Comparison of ENCODE assay signal across 9 mouse cellular contexts in genomic region chr6:140733641-140733986, GRCm38 (mm10). TPM values are rescaled to one million over a fixed set of nuclear protein-coding genes. Genes with fewer than 3 reads are reported as not detected.
DNase-seq lines count a peak whose midpoint lies in the region; ATAC-seq and TF ChIP-seq lines count a peak whose summit lies in the region.
"Had no signal": no experiment of that assay in that cellular context is flagged by ENCODE, and none has a peak within 500 bp of the region (broad histone marks: within the 10 kb centered on the region; RNA-seq: fewer than 3 reads in every experiment).

No protein-coding gene starts in this region.

- no peak overlapping the region for H3K27ac ChIP-seq in left cerebral cortex, adult 2 months
- no peak overlapping the region for H3K27ac ChIP-seq in embryonic facial prominence, embryonic 13.5 days
- no peak overlapping the region for H3K27ac ChIP-seq in limb, embryonic 13.5 days
- no peak overlapping the region for H3K27ac ChIP-seq in olfactory bulb, adult 2 months (ENCODE audit: insufficient read depth, low read depth, low read length)

- H3K9me3 ChIP-seq in embryonic facial prominence, embryonic 13.5 days, result no peaks in the 10 kb centered on the region
- 0 out of 2 replicates have a peak, but pooled peaks cover 5% of the 10 kb centered on the region for H3K9me3 ChIP-seq in limb, embryonic 13.5 days

- intact Hi-C loops in left cerebral cortex, adult 2 months (cut with DNase I), result no loop called here
- intact Hi-C loops in heart, postnatal 10 days (cut with DNase I), result no loop called here

- peak overlapping the region; percentile 47; the same call in 1 of the 2 replicates for H3K9ac ChIP-seq in embryonic facial prominence, embryonic 13.5 days
- peak overlapping the region; percentile 51; the same call in 1 of the 2 replicates for H3K9ac ChIP-seq in limb, embryonic 13.5 days

- 6% methylated on average over 15 of the region's 15 CpGs for WGBS in embryonic facial prominence, embryonic 13.5 days
- 12% methylated on average over 15 of the region's 15 CpGs for WGBS in limb, embryonic 13.5 days
- WGBS in olfactory bulb, adult 2 months, result 4% methylated on average over 15 of the region's 15 CpGs

- no peak for TF ChIP-seq CTCF in left cerebral cortex, adult 2 months (IDR thresholded peaks at IDR 0.05)
- TF ChIP-seq CTCF in olfactory bulb, adult 2 months (IDR thresholded peaks at IDR 0.05; ENCODE audit: insufficient read depth, low read depth, low read length), result no peak

- H3K4me1 ChIP-seq in embryonic facial prominence, embryonic 13.5 days, result no peaks in the 10 kb centered on the region
- H3K4me1 ChIP-seq in limb, embryonic 13.5 days, result 0 out of 2 replicates have a peak, but pooled peaks cover 7% of the 10 kb centered on the region
- peaks cover 4% of the 10 kb centered on the region for H3K4me1 ChIP-seq in olfactory bulb, adult 2 months (ENCODE audit: control insufficient read depth, insufficient read depth, low read length)

- TF ChIP-seq POLR2A in olfactory bulb, adult 2 months (IDR thresholded peaks at IDR 0.05; ENCODE audit: insufficient read depth, low read depth, low read length), result no peak

- peak overlapping the region; percentile 27 for H3K4me3 ChIP-seq in left cerebral cortex, adult 2 months
- H3K4me3 ChIP-seq in embryonic facial prominence, embryonic 13.5 days, result peak overlapping the region; percentile 31
- peak overlapping the region; percentile 36 for H3K4me3 ChIP-seq in limb, embryonic 13.5 days
- peak overlapping the region; percentile 46 for H3K4me3 ChIP-seq in olfactory bulb, adult 2 months (ENCODE audit: insufficient read depth, low read depth, low read length)

- peak in 1 of 2 experiments; percentile 22 for DNase-seq in left cerebral cortex, adult 2 months (ENCODE audit: extremely low spot score in 1 of 2, low spot score in 2 of 2)
- no peak for DNase-seq in left cerebral cortex, adult 8-10 months (ENCODE audit: low spot score in 2 of 2)
- DNase-seq in heart, postnatal 10 days, result peak; percentile 34 to 43
- DNase-seq in ovary, postnatal 10 days (ENCODE audit: low spot score), result no peak
- DNase-seq in urinary bladder, postnatal 10 days (ENCODE audit: low spot score), result no peak

- peak overlapping the region; percentile 58 for H3K4me2 ChIP-seq in embryonic facial prominence, embryonic 13.5 days
- H3K4me2 ChIP-seq in limb, embryonic 13.5 days (replicated peaks), result peak overlapping the region; percentile 62

- no peak for ATAC-seq in embryonic facial prominence, embryonic 13.5 days (ENCODE audit: insufficient number of reproducible peaks, insufficient read depth, low FRiP score, low TSS enrichment, low read depth)
- peak; percentile 55; the same call in 1 of the 2 replicates for ATAC-seq in limb, embryonic 13.5 days (ENCODE audit: low FRiP score, low read depth)

- H3K27me3 ChIP-seq in embryonic facial prominence, embryonic 13.5 days, result 0 out of 2 replicates have a peak, but pooled peaks cover 5% of the 10 kb centered on the region
- H3K27me3 ChIP-seq in limb, embryonic 13.5 days, result peaks cover 6% of the 10 kb centered on the region

- H3K36me3 ChIP-seq in embryonic facial prominence, embryonic 13.5 days, result no peaks in the 10 kb centered on the region
- no peaks in the 10 kb centered on the region for H3K36me3 ChIP-seq in limb, embryonic 13.5 days

RNA-seq across cellular contexts. Expression of gene Gm11077, which starts 4.5 kb away (rescaled TPM):
- total RNA-seq in left cerebral cortex, adult 2 months (2021), result not detected
- not detected for total RNA-seq in left cerebral cortex, adult 8-10 months (2022)
- not detected in 2 replicates for polyA plus RNA-seq in embryonic facial prominence, embryonic 13.5 days (2015; fragmentation: Nextera tagmentation; extraction: Ambion mirVana)
- not detected for total RNA-seq in heart, postnatal 10 days (2021)
- not detected in 2 replicates for polyA plus RNA-seq in limb, embryonic 13.5 days (2015; fragmentation: Nextera tagmentation; extraction: Ambion mirVana)
- polyA plus RNA-seq in olfactory bulb, adult 2 months (2012; ENCODE audit: insufficient read depth, insufficient read length, low replicate concordance, missing spikeins), result not detected in 2 replicates
- polyA plus RNA-seq: spleen, adult 2 months had no signal

Comparison
In these comparisons a context has a peak if more than half of its experiments do, and no peak if none do; other contexts are left out.
1. DNase-seq: peak in heart, postnatal 10 days (2 of 2); none in left cerebral cortex, adult 8-10 months (0 of 2), ovary, postnatal 10 days (single experiment) and urinary bladder, postnatal 10 days (single experiment).
2. Peak in every context shown above with its lines, with median percentiles within 50 percentile points of each other: H3K4me3 ChIP-seq.